Mouse (Mus musculus) layer of hippocampus, postnatal 14 days (tissue): ENCODE data around the gene Fbxw11. TPM values are rescaled to one million over a fixed set of nuclear protein-coding genes. Genes with fewer than 3 reads are reported as not detected.
"Not testable (repeated sequence)": the region's sequence is repeated elsewhere in the genome, so short reads cannot be mapped to it uniquely, and the experiment has no call there.

Experiments used
- DNase-seq, 2 experiments: peaks; one replicate each; pipeline ENCODE4 v3.0.0; 2021 to 2022; ENCODE audit warnings: low spot score in 2 of 2, mixed read lengths in 1 of 2
- total RNA-seq, 2 experiments: library from RNA; stranded (reverse); gene quantifications; 2 replicates each; pipeline ENCODE4 v1.2.3; 2021

Gene Fbxw11
- total RNA-seq, 2 experiments from 2014 or later, result 130 to 137 TPM

GRCm38 (mm10) chr11:32704241-32704890 is 61.8 kb downstream of the Fbxw11 start:
- DNase-seq, result no peak

DNA sequence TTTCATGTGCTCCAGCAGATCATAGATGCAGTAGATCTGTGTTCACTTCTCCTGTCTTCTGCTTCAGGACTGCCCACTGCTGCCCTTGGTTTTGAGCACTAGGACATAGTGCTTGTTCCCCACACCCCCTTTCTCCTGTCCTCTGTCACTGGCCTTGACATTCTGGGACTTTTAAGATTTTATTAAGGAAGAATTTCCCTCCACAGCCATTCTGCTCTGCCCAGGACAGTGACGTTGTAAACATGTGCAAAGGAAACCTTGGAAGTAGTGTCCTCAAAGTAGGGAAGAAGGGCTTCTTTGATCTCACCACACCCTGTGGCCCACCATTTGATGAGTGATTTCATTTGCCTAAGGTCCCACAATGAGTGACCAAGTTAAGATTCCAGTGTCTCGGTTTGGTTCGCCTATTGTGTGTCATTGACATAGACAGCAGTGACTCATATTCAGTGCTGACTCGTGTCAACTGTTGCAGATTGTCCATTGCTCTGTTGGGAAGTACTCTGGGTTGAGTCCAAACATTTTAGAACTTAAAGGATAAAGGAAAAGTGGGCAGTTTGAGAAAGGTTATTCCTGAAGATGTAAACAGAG is 64.0 kb downstream of the Fbxw11 start:
- DNase-seq, result no peak

DNA sequence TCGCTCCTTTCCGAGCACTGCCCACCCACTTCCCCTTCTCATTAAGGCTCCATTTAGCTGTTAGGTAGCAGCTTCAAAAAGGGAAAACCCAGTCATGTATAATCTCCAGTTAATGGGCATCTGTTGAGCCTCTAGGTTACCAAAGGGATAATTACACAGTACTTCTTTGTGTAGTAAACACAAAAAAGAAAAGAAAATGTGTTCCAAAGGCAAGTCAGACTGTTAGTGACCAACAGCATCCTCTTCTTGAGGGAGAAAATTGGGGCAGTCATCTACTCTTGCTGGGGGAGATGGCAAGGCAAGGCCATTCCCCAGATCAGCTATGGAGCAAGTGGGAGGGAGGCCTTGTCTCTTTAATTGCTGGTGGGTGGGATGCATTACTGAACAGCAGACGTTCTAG is 65.0 kb downstream of the Fbxw11 start:
- DNase-seq, result no peak

- no peak for DNase-seq
Measured at GRCm38 (mm10) chr11:32708739-32709501, 66.4 kb downstream of the Fbxw11 start.

DNA sequence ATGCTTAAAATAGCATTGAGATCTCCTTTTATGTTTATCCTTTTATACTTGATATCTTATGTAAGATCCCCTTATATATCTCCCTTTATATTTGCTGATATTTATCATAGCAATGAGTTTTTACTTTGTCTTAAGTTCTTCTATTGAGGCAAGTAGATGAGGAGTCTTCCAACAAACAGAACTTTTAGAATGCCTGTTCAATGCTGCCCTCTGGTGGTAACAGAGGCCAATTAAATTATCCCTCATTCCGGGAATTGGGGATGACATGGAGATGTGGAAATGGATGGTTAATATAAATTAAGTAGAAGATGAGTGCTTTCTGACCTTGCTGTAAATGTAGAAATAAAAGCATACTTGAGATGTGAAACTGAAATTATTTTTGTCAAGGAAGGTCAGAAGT is 67.0 kb downstream of the Fbxw11 start:
- peak in 1 of 2 experiments; percentile 84 for DNase-seq

- peak in 1 of 2 experiments; percentile 52 for DNase-seq
Measured at GRCm38 (mm10) chr11:32714230-32714629, 71.7 kb downstream of the Fbxw11 start.

DNA sequence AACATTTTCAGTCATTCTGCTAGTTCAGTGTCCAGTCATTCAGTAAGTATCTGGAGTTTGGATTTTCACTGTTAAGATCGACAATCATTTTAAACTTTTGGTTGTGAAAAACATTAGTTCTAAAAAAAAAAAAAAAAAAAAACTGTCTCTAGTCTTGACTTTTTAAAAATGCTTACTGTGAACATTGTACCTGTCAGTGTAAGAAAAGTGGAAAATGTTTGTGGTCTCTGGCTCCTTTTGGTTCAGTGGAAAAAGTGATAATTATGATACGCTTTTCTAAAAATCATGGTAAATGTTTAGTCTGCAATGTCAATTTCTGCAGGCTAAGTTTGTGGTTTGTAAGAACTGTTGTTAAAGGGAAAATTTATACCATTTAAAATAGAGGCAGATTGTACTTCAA is 72.4 kb downstream of the Fbxw11 start:
- DNase-seq, result no peak

DNA sequence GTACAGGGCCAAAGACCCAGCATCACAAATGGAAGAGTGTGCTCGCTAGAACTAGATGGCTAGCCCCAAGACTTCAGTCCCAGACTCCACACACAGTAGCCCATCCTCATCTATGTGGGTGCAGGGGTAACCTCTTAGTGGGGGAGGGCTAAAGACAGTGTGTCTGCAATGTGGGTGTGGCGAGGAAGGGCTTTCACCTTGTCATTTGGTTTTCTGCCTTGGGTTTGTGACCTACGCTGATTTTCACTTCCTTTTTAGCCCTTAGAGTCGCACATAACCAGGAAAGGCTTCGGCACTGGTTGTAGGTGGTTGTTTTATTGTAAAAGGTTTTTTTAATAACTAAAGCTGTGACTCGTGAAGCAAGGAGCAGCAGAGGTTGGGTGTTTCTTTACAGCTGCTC is 73.0 kb downstream of the Fbxw11 start:
- no peak for DNase-seq

- DNase-seq, result no peak
Measured at GRCm38 (mm10) chr11:32715970-32716369, 73.4 kb downstream of the Fbxw11 start.

DNA sequence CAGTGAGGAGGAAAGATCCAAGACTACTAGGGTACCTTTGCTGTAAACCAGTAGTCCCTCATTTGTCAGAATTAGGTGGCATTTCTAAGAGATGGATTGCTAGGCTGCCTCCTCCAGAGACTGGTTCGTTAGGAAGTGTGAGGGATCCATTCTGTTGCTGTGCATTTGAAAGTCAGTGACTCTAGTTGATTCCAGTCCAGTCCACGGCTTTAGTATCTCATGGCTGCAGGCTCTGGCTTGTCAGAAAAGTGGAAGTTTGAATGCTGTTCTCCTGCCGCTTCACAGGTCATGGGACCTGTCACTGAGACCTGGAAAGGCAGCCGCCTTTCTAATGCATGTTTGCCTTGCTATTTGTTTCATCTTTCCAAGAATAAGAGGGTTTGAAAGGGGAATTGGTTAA is 74.4 kb downstream of the Fbxw11 start:
- no peak for DNase-seq

DNA sequence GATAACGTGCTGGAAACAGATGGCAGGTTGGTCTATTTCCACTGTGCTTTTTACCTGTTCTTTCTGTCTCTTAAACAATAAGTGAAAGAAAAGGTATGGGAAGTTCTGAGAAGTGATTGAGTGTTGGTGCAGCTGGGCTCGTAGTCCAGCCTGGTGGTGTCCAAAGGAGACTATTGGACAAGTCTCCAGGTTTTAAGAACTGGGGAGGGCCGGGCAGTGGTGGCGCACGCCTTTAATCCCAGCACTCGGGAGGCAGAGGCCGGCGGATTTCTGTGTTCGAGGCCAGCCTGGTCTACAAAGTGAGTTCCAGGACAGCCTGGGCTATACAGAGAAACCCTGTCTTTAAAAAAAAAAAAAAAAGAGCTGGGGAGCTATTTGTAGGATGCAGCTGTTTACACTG is 75.2 kb downstream of the Fbxw11 start:
- not testable (repeated sequence) for DNase-seq

- no peak for DNase-seq
Measured at GRCm38 (mm10) chr11:32718371-32718770, 75.8 kb downstream of the Fbxw11 start.

GRCm38 (mm10) chr11:32718979-32719378 is 76.5 kb downstream of the Fbxw11 start:
- no peak for DNase-seq

DNA sequence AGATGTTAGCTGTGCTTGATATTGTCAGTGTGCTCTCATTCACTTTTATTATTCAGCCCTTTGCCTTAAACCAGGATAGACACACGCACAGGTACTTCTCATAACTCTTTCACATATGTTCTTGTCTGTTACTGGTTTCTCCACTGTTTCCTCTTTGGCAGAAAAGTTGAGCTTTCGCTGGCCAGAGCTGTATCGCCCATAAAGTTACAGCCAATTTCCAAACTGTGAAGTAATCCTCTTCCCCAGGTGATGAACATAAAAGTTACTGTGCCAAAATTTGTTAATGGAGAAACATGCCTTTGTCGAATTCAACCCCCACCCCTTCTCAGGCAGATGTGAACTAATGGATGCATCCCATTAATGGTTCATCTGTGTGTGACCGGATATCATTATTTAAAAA is 80.1 kb downstream of the Fbxw11 start:
- no peak for DNase-seq

DNA sequence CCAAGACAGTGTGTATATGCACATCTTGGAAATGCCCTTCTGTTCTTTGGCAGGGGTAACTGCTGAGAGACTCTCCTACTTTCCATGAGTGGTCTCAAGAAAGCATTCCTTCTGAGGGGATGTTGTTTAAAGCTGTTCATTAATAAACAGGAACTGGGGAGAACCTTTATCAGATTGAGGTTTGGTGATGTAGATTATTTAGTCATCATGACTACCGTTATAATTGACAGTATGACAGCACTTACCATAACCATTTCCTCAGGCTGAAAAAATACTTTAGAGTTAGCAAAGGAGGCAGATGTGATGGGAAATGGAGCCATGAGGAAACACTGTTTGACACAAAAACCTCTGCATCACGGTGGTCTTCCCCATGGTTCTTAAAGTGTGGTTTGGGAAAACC is 80.8 kb downstream of the Fbxw11 start:
- DNase-seq, result no peak

GRCm38 (mm10) chr11:32725171-32725570 is 82.6 kb downstream of the Fbxw11 start:
- DNase-seq, result no peak

- no peak for DNase-seq
Measured at GRCm38 (mm10) chr11:32732467-32732866, 89.9 kb downstream of the Fbxw11 start.

- DNase-seq, result no peak
Measured at GRCm38 (mm10) chr11:32733195-32733594, 90.7 kb downstream of the Fbxw11 start.

DNA sequence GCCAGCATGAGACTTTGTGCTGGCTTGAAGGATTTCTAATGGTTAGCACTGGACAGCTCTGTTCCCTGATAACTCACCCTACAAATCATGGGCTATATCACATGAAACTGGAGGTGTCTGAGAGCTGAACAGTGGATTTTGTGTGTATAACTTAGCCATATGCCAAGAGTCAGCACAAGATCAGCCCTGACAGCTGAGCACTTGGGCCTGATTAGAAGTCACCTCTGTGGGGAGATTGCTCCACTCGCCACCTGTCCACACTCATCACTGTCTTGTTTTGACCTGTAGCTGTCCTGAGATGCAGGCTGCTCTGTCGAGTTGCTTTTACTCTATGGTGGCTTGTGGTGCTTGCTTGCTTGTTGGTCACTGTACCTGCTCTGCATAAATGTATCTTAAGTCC is 93.8 kb downstream of the Fbxw11 start:
- no peak for DNase-seq

DNA sequence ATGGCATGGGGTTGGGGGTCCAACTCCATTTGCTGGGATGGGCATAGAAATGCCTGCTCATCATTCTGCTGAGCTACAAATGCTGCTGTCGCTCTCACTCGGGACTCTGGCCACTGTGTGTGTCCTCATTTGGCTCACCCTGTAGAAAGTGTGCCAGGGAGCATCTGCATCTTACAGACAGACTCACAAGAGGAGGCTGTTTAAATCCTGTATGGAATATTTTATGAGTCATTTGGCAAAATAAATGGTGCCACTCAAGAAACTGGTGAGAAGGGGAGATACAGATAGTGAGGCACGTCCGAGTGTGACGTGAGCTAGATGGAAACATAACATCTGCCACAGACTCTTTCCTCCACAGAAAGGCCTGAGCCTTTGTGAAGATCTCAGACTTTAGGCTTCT is 95.2 kb downstream of the Fbxw11 start:
- no peak for DNase-seq

- DNase-seq, result no peak
Measured at GRCm38 (mm10) chr11:32743891-32744290, 101.4 kb downstream of the Fbxw11 start.

DNA sequence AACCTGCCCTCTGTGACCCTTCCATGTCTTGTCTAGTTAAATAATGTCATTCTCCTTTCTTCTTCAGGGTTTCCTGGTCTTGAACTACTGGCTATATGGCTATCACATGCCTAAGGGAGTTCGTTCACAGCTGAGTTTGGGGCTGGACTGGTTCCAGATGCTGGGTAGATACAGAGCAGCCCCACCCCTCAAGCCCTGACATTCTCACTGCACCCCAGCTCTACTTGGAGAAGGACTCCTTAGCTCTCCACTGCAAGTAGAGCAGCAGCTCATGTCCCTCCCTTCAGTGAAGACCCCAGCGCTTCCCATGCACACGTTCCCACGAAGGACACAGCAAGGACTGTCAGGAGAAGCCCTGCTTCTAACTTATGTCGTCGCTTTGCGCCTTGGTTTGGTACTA is 101.9 kb downstream of the Fbxw11 start:
- DNase-seq, result no peak

DNA sequence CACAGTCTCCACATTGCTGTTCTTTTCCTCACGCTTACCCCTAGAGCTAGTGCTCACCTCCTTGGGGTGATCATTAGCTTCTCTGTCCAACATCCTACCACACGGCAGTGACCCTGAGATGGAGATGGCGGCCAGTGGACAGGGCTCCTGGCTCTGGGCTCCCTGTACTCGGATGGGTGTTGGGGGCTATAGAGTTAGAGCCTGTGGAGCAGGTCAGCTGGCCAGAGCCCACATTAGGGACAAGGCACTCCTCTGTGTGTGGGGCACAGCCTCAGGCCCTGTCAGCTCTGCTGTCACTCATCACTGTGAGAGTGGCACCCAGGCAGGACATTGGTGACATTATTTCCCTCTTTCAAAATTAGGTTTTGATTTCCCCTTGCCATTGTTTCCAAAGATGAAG is 102.9 kb downstream of the Fbxw11 start:
- no peak for DNase-seq
